Mouse (Mus musculus): ENCODE data around the gene Thap2. TPM values are rescaled to one million over a fixed set of nuclear protein-coding genes. Genes with fewer than 3 reads are reported as not detected.
A peak's percentile ranks its signal among the peaks of the same experiment; 100 is the strongest.

Thap2 gene
- total RNA-seq, 1 experiment, result 7.5 TPM

GRCm38 (mm10) chr10:115363151-115363550 lies 21.1 kb downstream of the Thap2 start:
- Histone ChIP-seq H3K4me1 (ENCODE audit: control insufficient read depth in 2 of 2, insufficient read depth in 2 of 2, low read length in 2 of 2, poor library complexity in 1 of 2) (peaks cover 0 to 5% of the 10 kb centered on the region in 2 experiments; a peak in 2 of 4 replicates), H3K27ac (ENCODE audit: insufficient read depth, low read depth, low read length, poor library complexity, severe bottlenecking) (no peak overlapping the region), H3K4me3 (ENCODE audit: insufficient read depth in 1 of 2, low read depth in 1 of 2, low read length in 2 of 2, poor library complexity in 1 of 2, severe bottlenecking in 1 of 2) (peak overlapping the region in 1 of 2 experiments; percentile 90; a peak in 2 of 4 replicates), H3K9me3 (ENCODE audit: control insufficient read depth, insufficient read depth, low read depth, low read length) (no peaks in the 10 kb centered on the region), H3K36me3 (ENCODE audit: control insufficient read depth, insufficient read depth, low read length, poor library complexity, severe bottlenecking) (no peaks in the 10 kb centered on the region), H3K9ac (ENCODE audit: insufficient read depth, low read depth, low read length, poor library complexity, severe bottlenecking) (peak overlapping the region; percentile 53; the same call in 1 of the 2 replicates)
- no peak for DNase-seq (ENCODE audit: low read depth, low spot score)
- TF ChIP-seq ZC3H11A (IDR thresholded peaks at IDR 0.05; ENCODE audit: borderline replicate concordance, low read depth, low read length) (no peak), ZNF384 (IDR thresholded peaks at IDR 0.05; ENCODE audit: low read depth, low read length) (no peak), HCFC1 (IDR thresholded peaks at IDR 0.05; ENCODE audit: borderline replicate concordance, insufficient read depth, low read length) (no peak), CHD2 (IDR thresholded peaks at IDR 0.05; ENCODE audit: low read depth, low read length) (no peak), MAFK (IDR thresholded peaks at IDR 0.05; ENCODE audit: insufficient read depth, low read depth, low read length) (no peak)
- in situ Hi-C loops (cut with MboI; ENCODE audit: low sequenced_read_pairs in 2 of 2, unreplicated experiment in 2 of 2), result no loop called here

GRCm38 (mm10) chr10:115362623-115362964 lies 21.6 kb downstream of the Thap2 start:
- Histone ChIP-seq H3K9ac (ENCODE audit: insufficient read depth, low read depth, low read length, poor library complexity, severe bottlenecking) (peak overlapping the region; percentile 66; the same call in 1 of the 2 replicates), H3K9me3 (ENCODE audit: control insufficient read depth, insufficient read depth, low read depth, low read length) (no peaks in the 10 kb centered on the region), H3K4me3 (ENCODE audit: insufficient read depth in 1 of 2, low read depth in 1 of 2, low read length in 2 of 2, poor library complexity in 1 of 2, severe bottlenecking in 1 of 2) (peak overlapping the region; percentile 81 to 90), H3K36me3 (ENCODE audit: control insufficient read depth, insufficient read depth, low read length, poor library complexity, severe bottlenecking) (no peaks in the 10 kb centered on the region), H3K4me1 (ENCODE audit: control insufficient read depth in 2 of 2, insufficient read depth in 2 of 2, low read length in 2 of 2, poor library complexity in 1 of 2) (peaks cover 0 to 5% of the 10 kb centered on the region in 2 experiments; a peak in 2 of 4 replicates), H3K27ac (ENCODE audit: insufficient read depth, low read depth, low read length, poor library complexity, severe bottlenecking) (peak overlapping the region; percentile 57; the same call in 1 of the 2 replicates)
- DNase-seq (ENCODE audit: low read depth, low spot score), result no peak
- TF ChIP-seq MAFK (IDR thresholded peaks at IDR 0.05; ENCODE audit: insufficient read depth, low read depth, low read length) (no peak), HCFC1 (IDR thresholded peaks at IDR 0.05; ENCODE audit: borderline replicate concordance, insufficient read depth, low read length) (no peak), ZNF384 (IDR thresholded peaks at IDR 0.05; ENCODE audit: low read depth, low read length) (no peak), ZC3H11A (IDR thresholded peaks at IDR 0.05; ENCODE audit: borderline replicate concordance, low read depth, low read length) (no peak), CHD2 (IDR thresholded peaks at IDR 0.05; ENCODE audit: low read depth, low read length) (no peak)
- in situ Hi-C loops (cut with MboI; ENCODE audit: low sequenced_read_pairs in 2 of 2, unreplicated experiment in 2 of 2), result no loop called here

- TF ChIP-seq ZNF384 (IDR thresholded peaks at IDR 0.05; ENCODE audit: low read depth, low read length) (no peak), ZC3H11A (IDR thresholded peaks at IDR 0.05; ENCODE audit: borderline replicate concordance, low read depth, low read length) (no peak), CHD2 (IDR thresholded peaks at IDR 0.05; ENCODE audit: low read depth, low read length) (no peak), HCFC1 (IDR thresholded peaks at IDR 0.05; ENCODE audit: borderline replicate concordance, insufficient read depth, low read length) (peak; percentile 25; the same call in 1 of the 2 replicates)
Measured at GRCm38 (mm10) chr10:115361840-115362622, 22.2 kb downstream of the Thap2 start, which contains the start of gene Tmem19. Gene Tmem19 (minus strand): TSS chr10:115362501.

GRCm38 (mm10) chr10:115359066-115359465 lies 25.2 kb downstream of the Thap2 start:
- in situ Hi-C loops (cut with MboI; ENCODE audit: low sequenced_read_pairs in 2 of 2, unreplicated experiment in 2 of 2), result no loop called here
- Histone ChIP-seq H3K9me3 (ENCODE audit: control insufficient read depth, insufficient read depth, low read depth, low read length) (no peaks in the 10 kb centered on the region), H3K4me1 (ENCODE audit: control insufficient read depth in 2 of 2, insufficient read depth in 2 of 2, low read length in 2 of 2, poor library complexity in 1 of 2) (peaks cover 4% of the 10 kb centered on the region in 2 experiments; a peak in 2 of 4 replicates), H3K4me3 (ENCODE audit: insufficient read depth in 1 of 2, low read depth in 1 of 2, low read length in 2 of 2, poor library complexity in 1 of 2, severe bottlenecking in 1 of 2) (peak overlapping the region in 1 of 2 experiments; percentile 59; a peak in 2 of 4 replicates), H3K36me3 (ENCODE audit: control insufficient read depth, insufficient read depth, low read length, poor library complexity, severe bottlenecking) (peaks cover 2% of the 10 kb centered on the region; the same call in 1 of the 2 replicates), H3K9ac (ENCODE audit: insufficient read depth, low read depth, low read length, poor library complexity, severe bottlenecking) (peak overlapping the region; percentile 42; the same call in 1 of the 2 replicates), H3K27ac (ENCODE audit: insufficient read depth, low read depth, low read length, poor library complexity, severe bottlenecking) (peak overlapping the region; percentile 56; the same call in 1 of the 2 replicates)
- no peak for DNase-seq (ENCODE audit: low read depth, low spot score)
- TF ChIP-seq ZC3H11A (IDR thresholded peaks at IDR 0.05; ENCODE audit: borderline replicate concordance, low read depth, low read length), result no peak
- TF ChIP-seq MAFK (IDR thresholded peaks at IDR 0.05; ENCODE audit: insufficient read depth, low read depth, low read length), result no peak; the same call in 1 of the 2 replicates

More at GRCm38 (mm10) chr10:115361840-115362622, 22.2 kb downstream of the Thap2 start, which contains the start of gene Tmem19:
- in situ Hi-C loops (cut with MboI; ENCODE audit: low sequenced_read_pairs in 2 of 2, unreplicated experiment in 2 of 2), result no loop called here
- peaks cover 0 to 5% of the 10 kb centered on the region in 2 experiments; a peak in 2 of 4 replicates for H3K4me1 ChIP-seq (ENCODE audit: control insufficient read depth in 2 of 2, insufficient read depth in 2 of 2, low read length in 2 of 2, poor library complexity in 1 of 2)
- peak within 1 kb of the TSS; percentile 76 for H3K9ac ChIP-seq (ENCODE audit: insufficient read depth, low read depth, low read length, poor library complexity, severe bottlenecking)
- peak within 1 kb of the TSS; percentile 81 to 90 for H3K4me3 ChIP-seq (ENCODE audit: insufficient read depth in 1 of 2, low read depth in 1 of 2, low read length in 2 of 2, poor library complexity in 1 of 2, severe bottlenecking in 1 of 2)
- peak within 1 kb of the TSS; percentile 57 for H3K27ac ChIP-seq (ENCODE audit: insufficient read depth, low read depth, low read length, poor library complexity, severe bottlenecking)
- peak; percentile 97 for DNase-seq (ENCODE audit: low read depth, low spot score)
- no peaks in the 10 kb centered on the region for H3K9me3 ChIP-seq (ENCODE audit: control insufficient read depth, insufficient read depth, low read depth, low read length)
- H3K36me3 ChIP-seq (ENCODE audit: control insufficient read depth, insufficient read depth, low read length, poor library complexity, severe bottlenecking), result peaks cover 1% of the 10 kb centered on the region; the same call in 1 of the 2 replicates
